Mouse (Mus musculus): ENCODE data around the gene Capzb. TPM values are rescaled to one million over a fixed set of nuclear protein-coding genes. Genes with fewer than 3 reads are reported as not detected.

The Capzb gene
- total RNA-seq, 2 experiments from 2014 or later = 35.6 to 94.3 TPM

DNA sequence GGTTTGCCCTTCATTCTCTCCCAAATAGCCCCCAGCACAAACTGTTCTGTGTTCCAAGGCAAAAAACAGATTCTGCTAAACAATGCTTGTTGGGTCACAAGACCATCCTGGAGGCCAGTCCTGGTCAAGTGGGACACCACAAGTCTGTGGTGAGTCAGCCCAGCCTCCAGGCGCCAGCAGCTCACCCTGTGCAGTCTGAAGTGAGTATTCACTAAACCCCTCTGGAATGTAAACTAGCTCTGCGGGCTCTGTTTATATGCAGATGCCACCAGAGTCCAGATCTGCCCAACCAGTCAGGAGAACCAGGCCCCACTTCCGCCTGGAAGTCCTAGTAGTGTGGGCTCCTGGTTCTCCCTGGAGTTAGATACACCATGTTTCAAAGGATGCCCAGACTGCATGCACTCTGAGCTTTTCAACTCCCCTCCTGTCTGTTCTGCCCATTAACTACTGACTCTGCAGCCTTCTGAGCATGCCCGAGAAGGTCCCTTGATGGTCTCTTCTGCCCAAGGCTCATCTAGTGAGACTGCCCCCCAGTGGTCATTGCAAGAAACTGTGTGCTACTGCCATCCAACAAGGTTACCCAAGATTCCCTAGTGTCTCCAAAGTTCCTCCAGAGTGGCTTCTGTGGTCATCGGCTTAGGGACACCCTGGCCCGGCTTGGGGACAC, 39.9 kb downstream of the Capzb start:
- no peak for ATAC-seq (replicated peaks; ENCODE audit: low FRiP score, poor library complexity, severe bottlenecking)

DNA sequence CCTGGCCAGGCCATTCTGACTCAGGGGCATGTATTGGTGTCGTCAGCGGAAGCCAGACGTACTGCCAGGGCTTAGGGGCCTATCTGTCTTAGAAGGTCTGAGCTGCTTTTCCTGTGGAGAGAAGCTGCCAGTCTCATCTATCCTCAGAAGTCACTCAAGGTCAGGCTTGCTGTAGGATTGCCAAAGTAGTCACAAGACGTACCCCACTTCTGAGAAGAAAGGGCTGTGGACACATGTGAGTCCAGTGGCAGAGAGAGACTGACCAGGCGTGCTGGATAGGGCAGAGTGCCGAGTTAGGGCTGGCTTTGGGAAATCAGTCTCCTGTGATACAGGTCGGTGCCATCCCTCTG, 40.4 kb downstream of the Capzb start:
- no peak for ATAC-seq (replicated peaks; ENCODE audit: low FRiP score, poor library complexity, severe bottlenecking)

- ATAC-seq (replicated peaks; ENCODE audit: low FRiP score, poor library complexity, severe bottlenecking) = no peak
Measured at GRCm38 (mm10) chr4:139233755-139234254, 41.1 kb downstream of the Capzb start.

GRCm38 (mm10) chr4:139234261-139234660, 41.6 kb downstream of the Capzb start:
- ATAC-seq (replicated peaks; ENCODE audit: low FRiP score, poor library complexity, severe bottlenecking) = no peak

- ATAC-seq (replicated peaks; ENCODE audit: low FRiP score, poor library complexity, severe bottlenecking) = no peak
Measured at GRCm38 (mm10) chr4:139235556-139235955, 42.9 kb downstream of the Capzb start.

DNA sequence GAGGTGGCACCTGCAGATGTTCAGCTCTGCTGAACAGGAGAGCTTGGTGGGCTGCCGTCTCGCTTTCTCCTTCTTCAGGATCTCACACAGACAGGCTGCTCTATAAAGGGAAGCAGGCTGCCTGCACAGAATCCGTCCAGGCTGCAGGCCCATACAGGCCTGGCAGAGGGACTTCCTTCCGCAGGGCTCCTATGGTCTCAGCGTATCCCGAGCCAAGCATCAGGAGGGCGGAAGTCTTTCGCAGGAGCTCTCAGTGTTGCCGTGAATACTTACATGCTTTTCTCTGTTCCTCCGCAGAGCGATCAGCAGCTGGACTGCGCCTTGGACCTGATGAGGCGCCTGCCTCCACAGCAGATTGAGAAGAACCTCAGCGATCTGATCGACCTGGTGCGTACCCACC, 45.9 kb downstream of the Capzb start:
- ATAC-seq (replicated peaks; ENCODE audit: low FRiP score, poor library complexity, severe bottlenecking) = no peak

- ATAC-seq (replicated peaks; ENCODE audit: low FRiP score, poor library complexity, severe bottlenecking) = no peak
Measured at GRCm38 (mm10) chr4:139240334-139240733, 47.6 kb downstream of the Capzb start.

GRCm38 (mm10) chr4:139241678-139242606, 49.2 kb downstream of the Capzb start:
- no peak for ATAC-seq (replicated peaks; ENCODE audit: low FRiP score, poor library complexity, severe bottlenecking)

- no peak for ATAC-seq (replicated peaks; ENCODE audit: low FRiP score, poor library complexity, severe bottlenecking)
Measured at GRCm38 (mm10) chr4:139242607-139242955, 49.9 kb downstream of the Capzb start.

- ATAC-seq (replicated peaks; ENCODE audit: low FRiP score, poor library complexity, severe bottlenecking) = no peak
Measured at GRCm38 (mm10) chr4:139244176-139244575, 51.5 kb downstream of the Capzb start.

GRCm38 (mm10) chr4:139244766-139245165, 52.1 kb downstream of the Capzb start:
- no peak for ATAC-seq (replicated peaks; ENCODE audit: low FRiP score, poor library complexity, severe bottlenecking)

DNA sequence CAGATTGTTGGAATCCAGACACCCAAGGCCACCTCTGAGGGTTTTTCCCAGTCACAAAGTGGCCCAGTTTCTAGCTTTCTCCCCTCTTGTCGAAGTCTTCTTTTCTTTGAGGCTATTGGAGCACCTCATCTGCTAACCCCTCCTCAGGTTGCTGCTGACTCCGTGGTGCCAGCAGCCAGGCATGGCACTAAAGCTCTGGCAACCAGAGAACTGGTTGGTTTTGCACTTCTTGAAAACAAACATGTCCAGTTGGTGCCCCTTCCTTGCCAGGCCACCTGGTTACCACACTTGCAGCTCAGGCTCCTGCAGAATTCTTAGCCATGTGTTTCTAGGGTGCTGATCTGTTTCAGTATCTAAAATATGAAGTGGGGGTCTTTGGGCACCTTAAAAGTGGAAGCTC, 52.8 kb downstream of the Capzb start:
- no peak for ATAC-seq (replicated peaks; ENCODE audit: low FRiP score, poor library complexity, severe bottlenecking)

DNA sequence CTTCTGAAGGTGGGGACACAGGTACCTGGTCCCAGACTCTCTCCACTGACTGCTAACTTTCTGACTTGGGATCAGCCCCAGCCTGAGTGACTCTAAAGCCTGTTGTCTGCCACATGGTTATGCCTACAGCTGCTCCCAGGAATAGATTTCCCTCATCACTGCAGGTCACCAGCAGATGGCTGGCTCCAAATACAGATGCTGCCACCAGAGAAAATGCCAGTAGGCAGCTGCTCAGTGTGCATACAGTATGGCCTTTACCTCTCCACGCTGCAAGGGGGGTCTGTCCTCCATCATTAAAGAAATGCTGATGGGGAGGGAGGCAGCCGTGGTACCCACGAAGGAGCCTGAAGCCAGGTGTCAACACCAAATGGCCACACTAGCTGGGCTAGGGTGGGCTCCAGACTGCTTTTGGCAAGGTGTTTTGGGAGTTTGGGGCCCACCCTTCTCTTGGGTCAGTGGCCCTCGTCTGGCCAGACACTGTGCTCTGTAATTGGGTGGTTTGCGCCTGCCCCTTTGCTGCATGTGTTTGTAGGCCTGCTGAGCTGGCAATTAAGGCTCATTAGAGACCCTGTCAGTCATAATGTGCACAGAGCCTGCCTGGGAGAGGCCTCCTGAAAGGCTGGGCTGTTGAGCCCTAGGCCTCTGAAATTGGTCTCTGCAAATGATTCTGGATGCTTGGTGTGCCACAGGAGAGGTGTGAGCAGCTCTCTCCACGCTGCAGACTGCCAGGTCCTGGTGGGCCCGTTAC, 53.6 kb downstream of the Capzb start:
- no peak for ATAC-seq (replicated peaks; ENCODE audit: low FRiP score, poor library complexity, severe bottlenecking)

DNA sequence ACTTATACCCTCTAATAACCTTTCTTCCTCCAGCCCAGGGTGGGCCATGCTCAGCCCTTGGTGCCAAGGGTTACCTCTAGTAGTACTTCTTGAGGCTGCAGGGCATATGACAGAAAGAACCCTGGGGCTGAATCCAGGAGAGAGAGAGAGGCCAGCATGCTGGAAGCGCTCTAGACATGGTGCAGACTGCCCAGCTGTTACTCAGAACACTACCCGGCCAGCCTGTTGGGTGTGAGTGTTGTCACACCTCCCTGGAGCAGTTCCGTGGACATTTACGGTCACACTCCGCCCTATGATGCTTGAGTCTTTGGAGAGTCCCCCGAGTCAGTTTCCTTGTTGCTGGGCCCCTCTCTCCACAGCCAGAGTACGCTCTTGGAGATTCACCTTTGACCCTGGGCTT, 55.3 kb downstream of the Capzb start:
- no peak for ATAC-seq (replicated peaks; ENCODE audit: low FRiP score, poor library complexity, severe bottlenecking)

- no peak for ATAC-seq (replicated peaks; ENCODE audit: low FRiP score, poor library complexity, severe bottlenecking)
Measured at GRCm38 (mm10) chr4:139248736-139249135, 56.0 kb downstream of the Capzb start.

DNA sequence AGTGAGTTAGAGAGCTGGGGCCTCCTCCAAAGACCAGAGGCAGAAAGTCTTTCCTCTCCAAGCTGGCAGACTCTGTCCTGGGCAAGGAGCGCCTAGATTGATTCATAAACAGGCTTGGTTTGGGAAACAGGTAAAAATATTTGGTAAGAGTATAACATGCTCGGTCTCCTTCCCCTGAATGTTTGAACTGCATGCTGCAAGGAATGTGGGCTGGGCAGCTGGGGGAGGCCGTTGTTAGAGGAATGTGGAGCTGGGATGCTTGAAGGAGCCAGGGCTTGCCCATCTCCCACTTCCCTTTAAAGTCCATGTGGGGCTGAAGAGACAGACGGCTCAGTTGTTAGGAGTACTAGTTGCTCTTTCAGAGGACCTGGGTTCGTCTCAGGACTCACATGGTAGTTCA, 57.3 kb downstream of the Capzb start:
- no peak for ATAC-seq (replicated peaks; ENCODE audit: low FRiP score, poor library complexity, severe bottlenecking)

GRCm38 (mm10) chr4:139250886-139251285, 58.2 kb downstream of the Capzb start:
- ATAC-seq (replicated peaks; ENCODE audit: low FRiP score, poor library complexity, severe bottlenecking) = no peak

GRCm38 (mm10) chr4:139252051-139252760, 59.5 kb downstream of the Capzb start:
- peak; percentile 60; the same call in 1 of the 2 replicates for ATAC-seq (replicated peaks; ENCODE audit: low FRiP score, poor library complexity, severe bottlenecking)

GRCm38 (mm10) chr4:139253206-139253605, 60.5 kb downstream of the Capzb start:
- ATAC-seq (replicated peaks; ENCODE audit: low FRiP score, poor library complexity, severe bottlenecking) = no peak

- no peak for ATAC-seq (replicated peaks; ENCODE audit: low FRiP score, poor library complexity, severe bottlenecking)
Measured at GRCm38 (mm10) chr4:139256146-139256545, 63.4 kb downstream of the Capzb start.
